8 mouse cellular contexts compared by ENCODE assay signal in the genomic region with DNA sequence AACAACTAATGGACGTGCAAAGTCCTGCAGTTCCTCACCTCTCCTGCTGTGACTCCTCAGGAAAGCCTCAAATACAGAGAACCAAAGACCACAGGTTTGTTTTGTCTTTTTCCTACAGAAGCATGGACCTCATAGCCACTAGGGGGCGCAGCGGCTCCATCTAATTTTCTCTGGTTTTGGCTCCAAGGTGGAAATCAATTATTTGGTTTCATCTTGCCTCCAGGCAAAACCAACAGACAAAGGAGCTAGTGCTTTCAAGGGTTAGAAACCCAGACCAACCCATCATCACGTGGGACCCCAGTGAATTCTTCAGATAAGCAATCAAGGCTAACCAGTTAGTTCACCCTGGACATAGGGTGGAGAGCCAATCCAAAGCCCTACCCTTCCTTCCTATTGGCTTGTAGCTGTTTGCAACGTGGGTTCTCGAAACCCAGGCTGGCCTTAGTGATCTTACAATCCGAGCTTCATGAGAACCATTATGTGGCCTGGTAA. TPM values are rescaled to one million over a fixed set of nuclear protein-coding genes. Genes with fewer than 3 reads are reported as not detected.
DNase-seq lines count a peak whose midpoint lies in the region.

No protein-coding gene starts in this region.

- DNase-seq in CD4-positive, CD25-positive, alpha-beta regulatory T cell, adult 2 months (ENCODE audit: low read depth, low spot score), result peak; percentile 88
- DNase-seq in adrenal gland, adult 18-20 months (ENCODE audit: low spot score in 2 of 2), result peak; percentile 85 to 86
- peak; percentile 85 for DNase-seq in embryo, embryonic 11 days
- DNase-seq in heart, adult 8-10 months (ENCODE audit: low spot score), result peak; percentile 70
- peak; percentile 44 for DNase-seq in large intestine, adult 2 months (ENCODE audit: low read depth, low spot score)
- DNase-seq in lung, adult 18-20 months, result peak; percentile 80 to 85
- DNase-seq in ovary, postnatal 14 days (ENCODE audit: low spot score), result peak; percentile 84
- DNase-seq in thymus, postnatal 10 days (ENCODE audit: low spot score in 2 of 2), result peak; percentile 65 to 86

- WGBS in large intestine, adult 2 months, result 7% methylated on average over 7 of the region's 7 CpGs

RNA-seq across cellular contexts. Expression of gene Ptgr1, which starts 1.7 kb away (rescaled TPM):
- 10 to 100 TPM; 14.9 to 24.8 TPM for total RNA-seq in adrenal gland, adult 18-20 months (2021)
- total RNA-seq in heart, adult 8-10 months (2022), result 1 to 10 TPM; 2.3 to 3.3 (median 3.1) TPM
- polyA plus RNA-seq in large intestine, adult 2 months (2012; rRNA removed), result 10.5 and 22.4 TPM in 2 replicates

RNA-seq across cellular contexts. Expression of gene Dnajc25, which starts 9.7 kb away (rescaled TPM):
- total RNA-seq in adrenal gland, adult 18-20 months (2021), result 10 to 100 TPM; 14.0 to 14.1 TPM
- total RNA-seq in heart, adult 8-10 months (2022), result 10 to 100 TPM; 18.8 to 22.3 (median 22.0) TPM
- 2.4 and 4.0 TPM in 2 replicates for polyA plus RNA-seq in large intestine, adult 2 months (2012; rRNA removed)

RNA-seq across cellular contexts. Expression of gene Gm20503, which starts 17.8 kb away (rescaled TPM):
- 1 to 10 TPM; 2.0 to 3.8 TPM for total RNA-seq in adrenal gland, adult 18-20 months (2021)
- total RNA-seq in heart, adult 8-10 months (2022), result 1 to 10 TPM in 2 of 4 experiments, under 1 TPM in 1, not detected in 1; 0.57 to 7.1 (median 1.7) TPM
- polyA plus RNA-seq in large intestine, adult 2 months (2012; rRNA removed), result not detected in 2 replicates

RNA-seq across cellular contexts. Expression of gene Zkscan16, which starts 41.8 kb away (rescaled TPM):
- total RNA-seq in adrenal gland, adult 18-20 months (2021), result 1 to 10 TPM; 2.6 to 3.7 TPM
- total RNA-seq in heart, adult 8-10 months (2022), result under 1 TPM; 0.11 to 0.25 (median 0.19) TPM
- polyA plus RNA-seq in large intestine, adult 2 months (2012; rRNA removed), result 0.02 TPM in 1 of 2 replicates, not detected in the other

RNA-seq across cellular contexts. Expression of gene Gng10, which starts 49.7 kb away (rescaled TPM):
- 10 to 100 TPM; 30.8 to 32.2 TPM for total RNA-seq in adrenal gland, adult 18-20 months (2021)
- 10 to 100 TPM; 11.0 to 16.3 (median 14.8) TPM for total RNA-seq in heart, adult 8-10 months (2022)
- polyA plus RNA-seq in large intestine, adult 2 months (2012; rRNA removed), result 13.0 and 15.0 TPM in 2 replicates

Comparison
In these comparisons a context has a peak if more than half of its experiments do, and no peak if none do; other contexts are left out.
1. Peak in every context shown above with its lines: DNase-seq.